9 mouse cellular contexts compared by ENCODE assay signal in genomic region chr1:171221281-171222193, GRCm38 (mm10). TPM values are rescaled to one million over a fixed set of nuclear protein-coding genes. Genes with fewer than 3 reads are reported as not detected.
A peak's percentile ranks its signal among the peaks of the same experiment; 100 is the strongest.
DNase-seq lines count a peak whose midpoint lies in the region; ATAC-seq and TF ChIP-seq lines count a peak whose summit lies in the region.
"Had no signal": no experiment of that assay in that cellular context is flagged by ENCODE, and none has a peak within 500 bp of the region (broad histone marks: within the 10 kb centered on the region; RNA-seq: fewer than 3 reads in every experiment).

No protein-coding gene starts in this region.

- peaks cover 36% of the 10 kb centered on the region for H3K4me1 ChIP-seq in erythroblast, embryonic 14.5 days (ENCODE audit: control insufficient read depth)
- H3K4me1 ChIP-seq in thymus, adult 2 months (replicated peaks; ENCODE audit: control insufficient read depth, insufficient read depth, low read length) = peaks cover 13% of the 10 kb centered on the region
- H3K4me1 ChIP-seq in forebrain, embryonic 14.5 days (ENCODE audit: control insufficient read depth, insufficient read depth, low read length) = peaks cover 6% of the 10 kb centered on the region

- peaks cover 24% of the 10 kb centered on the region for H3K36me3 ChIP-seq in erythroblast, embryonic 14.5 days (ENCODE audit: control insufficient read depth)
- no peaks in the 10 kb centered on the region for H3K36me3 ChIP-seq in thymus, adult 2 months (ENCODE audit: control insufficient read depth, insufficient read depth, low read length)
- peaks cover 23% of the 10 kb centered on the region for H3K36me3 ChIP-seq in forebrain, embryonic 14.5 days (ENCODE audit: control insufficient read depth, insufficient read depth, low read length)
- H3K36me3 ChIP-seq in myocyte (ENCODE audit: control insufficient read depth, insufficient read depth) = peaks cover 4% of the 10 kb centered on the region

- no peaks in the 10 kb centered on the region; the same call in 1 of the 2 replicates for H3K27me3 ChIP-seq in erythroblast, embryonic 14.5 days (ENCODE audit: control insufficient read depth)
- H3K27me3 ChIP-seq in thymus, adult 2 months (ENCODE audit: control insufficient read depth, insufficient read depth, low read length) = no peaks in the 10 kb centered on the region
- no peaks in the 10 kb centered on the region for H3K27me3 ChIP-seq in forebrain, embryonic 14.5 days (replicated peaks; ENCODE audit: control insufficient read depth, insufficient read depth, low read length)
- H3K27me3 ChIP-seq in myocyte (ENCODE audit: control insufficient read depth, insufficient read depth, insufficient read length) = no peaks in the 10 kb centered on the region

- TF ChIP-seq CTCF in thymus, adult 2 months (IDR thresholded peaks at IDR 0.05; ENCODE audit: borderline replicate concordance, control insufficient read depth, extremely low read depth, insufficient read depth, low read length, poor library complexity) = no peak

- H3K4me3 ChIP-seq in erythroblast, embryonic 14.5 days (replicated peaks) = peak overlapping the region; percentile 79
- peak overlapping the region; percentile 67 for H3K4me3 ChIP-seq in thymus, adult 2 months (ENCODE audit: control insufficient read depth, insufficient read depth, low read length)
- H3K4me3 ChIP-seq in forebrain, embryonic 14.5 days (ENCODE audit: low read depth, low read length) = peak overlapping the region; percentile 60
- H3K4me3 ChIP-seq in myocyte = peak overlapping the region; percentile 70

- no peak overlapping the region for H3K27ac ChIP-seq in thymus, adult 2 months (ENCODE audit: control insufficient read depth, insufficient read depth, low read length)
- no peak overlapping the region for H3K27ac ChIP-seq in forebrain, embryonic 14.5 days (ENCODE audit: low read depth, low read length)

- no peak for TF ChIP-seq POLR2A in thymus, adult 2 months (IDR thresholded peaks at IDR 0.05; ENCODE audit: control insufficient read depth, extremely low read depth, insufficient read depth, low read length, poor library complexity)
- no peak for TF ChIP-seq POLR2A in myocyte (IDR thresholded peaks at IDR 0.05; ENCODE audit: insufficient read length, low read depth)

- no peak for ATAC-seq in erythroblast, adult 5-6 weeks (replicated peaks; ENCODE audit: low FRiP score, poor library complexity, severe bottlenecking)
- ATAC-seq in forebrain, embryonic 14.5 days = no peak; the same call in 1 of the 2 replicates

- H3K4me2 ChIP-seq in forebrain, embryonic 14.5 days (ENCODE audit: low read length) = peak overlapping the region; percentile 85
- peak overlapping the region; percentile 97 for H3K4me2 ChIP-seq in myocyte (ENCODE audit: low read depth)

- DNase-seq in thymus, adult 2 months = peak; percentile 10
- DNase-seq in thymus, postnatal 14 days = no peak
- no peak for DNase-seq in forebrain, embryonic 14.5 days (ENCODE audit: low spot score)
- DNase-seq in kidney, postnatal 14 days = peak; percentile 35
- no peak for DNase-seq in T-cell, adult 2 months (ENCODE audit: low spot score)

- peak overlapping the region; percentile 68 for H3K9ac ChIP-seq in forebrain, embryonic 14.5 days (ENCODE audit: low read length)

- no peaks in the 10 kb centered on the region for H3K79me2 ChIP-seq in myocyte (ENCODE audit: control insufficient read depth, insufficient read depth)

- 13% methylated on average over 22 of the region's 22 CpGs for WGBS in thymus, adult 2 months
- WGBS in forebrain, embryonic 14.5 days = 8% methylated on average over 22 of the region's 22 CpGs

- H3K9me3 ChIP-seq in erythroblast, embryonic 14.5 days (ENCODE audit: control insufficient read depth, low read length) = no peaks in the 10 kb centered on the region
- no peaks in the 10 kb centered on the region for H3K9me3 ChIP-seq in forebrain, embryonic 14.5 days (replicated peaks; ENCODE audit: control insufficient read depth, low read length)

- no peak overlapping the region for H3ac ChIP-seq in myocyte (ENCODE audit: control insufficient read depth, insufficient read length)

TF ChIP-seq in myocyte, 11 proteins besides CTCF, POLR2A, EP300 and RAD21:
- no peak for TF ChIP-seq POLR2AphosphoS2 (IDR thresholded peaks at IDR 0.05; ENCODE audit: insufficient read length, low read depth)
- TF ChIP-seq CEBPB (IDR thresholded peaks at IDR 0.05; ENCODE audit: insufficient read depth, poor library complexity, severe bottlenecking) = no peak
- no peak for TF ChIP-seq USF1 (IDR thresholded peaks at IDR 0.05; ENCODE audit: low read depth)
- TF ChIP-seq MAX (IDR thresholded peaks at IDR 0.05; ENCODE audit: low read depth) = no peak
- TF ChIP-seq E2F4 (IDR thresholded peaks at IDR 0.05; ENCODE audit: insufficient read depth) = no peak
- no peak for TF ChIP-seq MYOG (IDR thresholded peaks at IDR 0.05; ENCODE audit: control insufficient read depth in 1 of 3, insufficient read depth in 1 of 3, insufficient read length in 2 of 3, low read depth in 2 of 3)
- TF ChIP-seq TCF12 (IDR thresholded peaks at IDR 0.05; ENCODE audit: insufficient read depth, poor library complexity, severe bottlenecking) = no peak
- no peak for TF ChIP-seq SRF (IDR thresholded peaks at IDR 0.05; ENCODE audit: control insufficient read depth, insufficient read length, low read depth)
- TF ChIP-seq REST (IDR thresholded peaks at IDR 0.05; ENCODE audit: insufficient read depth, insufficient read length) = no peak

RNA-seq across cellular contexts. Expression of gene Tomm40l, which starts 0.8 kb away (rescaled TPM):
- polyA plus RNA-seq in erythroblast, embryonic 14.5 days (2012) = 2.2 TPM in 2 replicates
- total RNA-seq in erythroblast, adult 5-6 weeks (2015; ENCODE audit: low replicate concordance) = 4.0 and 4.2 TPM in 2 replicates
- total RNA-seq in erythroblast, adult 5-6 weeks (2017; ENCODE audit: low replicate concordance) = 2.2 and 2.6 TPM in 2 replicates
- 34.7 and 34.9 TPM in 2 replicates for polyA plus RNA-seq in thymus, adult 2 months (2012; rRNA removed)
- 45.0 and 49.2 TPM in 2 replicates for polyA plus RNA-seq in forebrain, embryonic 14.5 days (2014; fragmentation: Nextera tagmentation; extraction: Ambion mirVana)
- polyA plus RNA-seq in myocyte (2012; fragmentation: generic; extraction: Trizol) = 49.4 TPM

RNA-seq across cellular contexts. Expression of gene Apoa2, which starts 3.3 kb away (rescaled TPM):
- 0.42 and 2.1 TPM in 2 replicates for polyA plus RNA-seq in erythroblast, embryonic 14.5 days (2012)
- not detected in 2 replicates for total RNA-seq in erythroblast, adult 5-6 weeks (2015; ENCODE audit: low replicate concordance)
- total RNA-seq in erythroblast, adult 5-6 weeks (2017; ENCODE audit: low replicate concordance) = not detected in 2 replicates
- polyA plus RNA-seq in thymus, adult 2 months (2012; rRNA removed) = 1.8 and 49.4 TPM in 2 replicates
- 0.88 and 1.9 TPM in 2 replicates for polyA plus RNA-seq in forebrain, embryonic 14.5 days (2014; fragmentation: Nextera tagmentation; extraction: Ambion mirVana)
- not detected for polyA plus RNA-seq in myocyte (2012; fragmentation: generic; extraction: Trizol)
- total RNA-seq: hematopoietic stem cell, adult 5-6 weeks had no signal

RNA-seq across cellular contexts. Expression of gene Nr1i3, which starts 7.8 kb away (rescaled TPM):
- not detected in 2 replicates for polyA plus RNA-seq in erythroblast, embryonic 14.5 days (2012)
- not detected in 2 replicates for total RNA-seq in erythroblast, adult 5-6 weeks (2015; ENCODE audit: low replicate concordance)
- not detected in 2 replicates for total RNA-seq in erythroblast, adult 5-6 weeks (2017; ENCODE audit: low replicate concordance)
- 0.08 and 0.43 TPM in 2 replicates for polyA plus RNA-seq in thymus, adult 2 months (2012; rRNA removed)
- polyA plus RNA-seq in forebrain, embryonic 14.5 days (2014; fragmentation: Nextera tagmentation; extraction: Ambion mirVana) = 0.13 and 0.36 TPM in 2 replicates
- 0.06 TPM for polyA plus RNA-seq in myocyte (2012; fragmentation: generic; extraction: Trizol)

RNA-seq across cellular contexts. Expression of gene Fcer1g, which starts 12.6 kb away (rescaled TPM):
- 0.13 and 0.17 TPM in 2 replicates for polyA plus RNA-seq in erythroblast, embryonic 14.5 days (2012)
- total RNA-seq in erythroblast, adult 5-6 weeks (2015; ENCODE audit: low replicate concordance) = 269 and 282 TPM in 2 replicates
- 89.5 and 162 TPM in 2 replicates for total RNA-seq in erythroblast, adult 5-6 weeks (2017; ENCODE audit: low replicate concordance)
- 127 and 138 TPM in 2 replicates for polyA plus RNA-seq in thymus, adult 2 months (2012; rRNA removed)
- polyA plus RNA-seq in forebrain, embryonic 14.5 days (2014; fragmentation: Nextera tagmentation; extraction: Ambion mirVana) = 25.1 and 31.5 TPM in 2 replicates
- polyA plus RNA-seq in myocyte (2012; fragmentation: generic; extraction: Trizol) = not detected

RNA-seq across cellular contexts. Expression of gene Pcp4l1, which starts 25.5 kb away (rescaled TPM):
- polyA plus RNA-seq in erythroblast, embryonic 14.5 days (2012) = not detected in 2 replicates
- not detected in 2 replicates for total RNA-seq in erythroblast, adult 5-6 weeks (2015; ENCODE audit: low replicate concordance)
- 0.84 and 3.2 TPM in 2 replicates for total RNA-seq in erythroblast, adult 5-6 weeks (2017; ENCODE audit: low replicate concordance)
- 4.7 and 7.3 TPM in 2 replicates for polyA plus RNA-seq in thymus, adult 2 months (2012; rRNA removed)
- polyA plus RNA-seq in forebrain, embryonic 14.5 days (2014; fragmentation: Nextera tagmentation; extraction: Ambion mirVana) = 9.7 and 10.2 TPM in 2 replicates
- 0.05 TPM for polyA plus RNA-seq in myocyte (2012; fragmentation: generic; extraction: Trizol)

Comparison
In these comparisons a context has a peak if more than half of its experiments do, and no peak if none do; other contexts are left out.
1. DNase-seq: peak in thymus, adult 2 months (single experiment) and kidney, postnatal 14 days (single experiment); none in thymus, postnatal 14 days (single experiment), forebrain, embryonic 14.5 days (single experiment) and T-cell, adult 2 months (single experiment).
2. RNA of gene Tomm40l, which starts 0.8 kb away (polyA plus RNA-seq): 49.4 TPM in myocyte (single experiment), 45.0 to 49.2 TPM in forebrain, embryonic 14.5 days and 34.7 to 34.9 TPM in thymus, adult 2 months; 2.2 TPM in erythroblast, embryonic 14.5 days; every median in the first group is over 10 times any median in the second.
3. Peak in every context shown above with its lines, with median percentiles within 50 percentile points of each other: H3K4me3 ChIP-seq.